Mouse (Mus musculus) ES-Bruce4 (cell line): Measurements from ENCODE around the gene Mprip.

Experiments
- CTCF ChIP-seq: IDR thresholded peaks from one replicate; pipeline ENCODE4 v1.8.1; 2011; ENCODE audit warnings: low read depth, low read length
- EP300 ChIP-seq: IDR thresholded peaks from 2 replicates; pipeline ENCODE4 v1.6.1; 2011; ENCODE audit warnings: low read depth, low read length; ENCODE audit not compliant: insufficient read depth
- POLR2A ChIP-seq: IDR thresholded peaks from one replicate; pipeline ENCODE4 v1.8.1; 2011; ENCODE audit warnings: low read length; ENCODE audit not compliant: insufficient read depth

GRCm38 (mm10) chr11:59817916-59818315 is 156.8 kb downstream of the Mprip start:
- TF ChIP-seq POLR2A (no peak), CTCF (no peak), EP300 (no peak)
